9 mouse cellular contexts compared by ENCODE assay signal in genomic region chr10:99460847-99461445, GRCm38 (mm10).
DNase-seq lines count a peak whose midpoint lies in the region; ATAC-seq lines count a peak whose summit lies in the region.
"Had no signal": no experiment of that assay in that cellular context is flagged by ENCODE, and none has a peak within 500 bp of the region (broad histone marks: within the 10 kb centered on the region; RNA-seq: fewer than 3 reads in every experiment).

No protein-coding gene starts in this region.

- H3K4me1 ChIP-seq in embryonic facial prominence, embryonic 11.5 days (ENCODE audit: control insufficient read depth, insufficient read depth, low read length) = no peaks in the 10 kb centered on the region; the same call in 1 of the 2 replicates
- peaks cover 5 to 6% of the 10 kb centered on the region in 2 experiments; a peak in 3 of 4 replicates for H3K4me1 ChIP-seq in heart, embryonic 14.5 days (ENCODE audit: control insufficient read depth in 2 of 2, insufficient read depth in 2 of 2, low read length in 2 of 2)
- peaks cover 33% of the 10 kb centered on the region for H3K4me1 ChIP-seq in kidney, embryonic 15.5 days

- WGBS in embryonic facial prominence, embryonic 11.5 days = 3% methylated on average over 17 of the region's 17 CpGs
- WGBS in heart, embryonic 14.5 days = 4% methylated on average over 17 of the region's 17 CpGs
- WGBS in kidney, embryonic 15.5 days = 4% methylated on average over 17 of the region's 17 CpGs

- no peaks in the 10 kb centered on the region for H3K36me3 ChIP-seq in embryonic facial prominence, embryonic 11.5 days (replicated peaks; ENCODE audit: control insufficient read depth, insufficient read depth, low read depth, low read length)
- no peaks in the 10 kb centered on the region for H3K36me3 ChIP-seq in heart, embryonic 14.5 days (ENCODE audit: control insufficient read depth, insufficient read depth, low read length)
- H3K36me3 ChIP-seq in kidney, embryonic 15.5 days = no peaks in the 10 kb centered on the region

- H3K4me2 ChIP-seq in embryonic facial prominence, embryonic 11.5 days (ENCODE audit: low read depth, low read length) = peak overlapping the region; percentile 66
- peak overlapping the region; percentile 87 for H3K4me2 ChIP-seq in heart, embryonic 14.5 days (ENCODE audit: low read length)
- H3K4me2 ChIP-seq in kidney, embryonic 15.5 days = peak overlapping the region; percentile 74

- no peak overlapping the region for H3K27ac ChIP-seq in embryonic facial prominence, embryonic 11.5 days (replicated peaks; ENCODE audit: low read depth, low read length)
- peak overlapping the region; percentile 52 to 83 for H3K27ac ChIP-seq in heart, embryonic 14.5 days (replicated peaks in 1 of 2; ENCODE audit: control insufficient read depth in 1 of 2, insufficient read depth in 1 of 2, low read depth in 2 of 2, low read length in 2 of 2)
- peak overlapping the region; percentile 67 for H3K27ac ChIP-seq in kidney, embryonic 15.5 days

- H3K9me3 ChIP-seq in embryonic facial prominence, embryonic 11.5 days (replicated peaks; ENCODE audit: control insufficient read depth, low read length) = no peaks in the 10 kb centered on the region
- H3K9me3 ChIP-seq in heart, embryonic 14.5 days (ENCODE audit: control insufficient read depth, low read length) = no peaks in the 10 kb centered on the region
- H3K9me3 ChIP-seq in kidney, embryonic 15.5 days (replicated peaks) = no peaks in the 10 kb centered on the region

- peak; percentile 67 for ATAC-seq in embryonic facial prominence, embryonic 11.5 days (replicated peaks; ENCODE audit: insufficient number of reproducible peaks, low FRiP score, low TSS enrichment, low read depth)
- peak; percentile 61 for ATAC-seq in heart, embryonic 14.5 days (ENCODE audit: insufficient number of reproducible peaks, insufficient read depth, low FRiP score, low read depth)
- peak; percentile 54; the same call in 1 of the 2 replicates for ATAC-seq in kidney, embryonic 15.5 days (replicated peaks; ENCODE audit: low FRiP score)
- ATAC-seq: Patski had no signal

- H3K27me3 ChIP-seq in embryonic facial prominence, embryonic 11.5 days (ENCODE audit: control insufficient read depth, insufficient read depth, low read length) = no peaks in the 10 kb centered on the region
- H3K27me3 ChIP-seq in heart, embryonic 14.5 days (ENCODE audit: control insufficient read depth, insufficient read depth, low read length) = no peaks in the 10 kb centered on the region
- no peaks in the 10 kb centered on the region for H3K27me3 ChIP-seq in kidney, embryonic 15.5 days
- H3K27me3 ChIP-seq: Patski had no signal

- peak; percentile 37 for DNase-seq in layer of hippocampus, adult 11-12 months (ENCODE audit: low spot score)
- no peak for DNase-seq in layer of hippocampus, adult 8-10 months (ENCODE audit: low spot score in 2 of 2)
- peak; percentile 55 for DNase-seq in embryonic facial prominence, embryonic 11.5 days (ENCODE audit: low spot score)
- DNase-seq in lung, postnatal 25 days (ENCODE audit: low spot score) = peak; percentile 65
- peak; percentile 39 for DNase-seq in skeletal muscle tissue, adult 2 months (ENCODE audit: low read depth, low spot score)
- no peak for DNase-seq in right cerebral cortex, postnatal 36 days (ENCODE audit: low spot score in 2 of 2)

- H3K4me3 ChIP-seq in embryonic facial prominence, embryonic 11.5 days (ENCODE audit: low read depth, low read length) = peak overlapping the region; percentile 16; the same call in 1 of the 2 replicates
- H3K4me3 ChIP-seq in heart, embryonic 14.5 days (ENCODE audit: control insufficient read depth in 1 of 2, insufficient read depth in 1 of 2, low read depth in 1 of 2, low read length in 2 of 2) = peak overlapping the region; percentile 47 to 51
- H3K4me3 ChIP-seq in kidney, embryonic 15.5 days (replicated peaks) = peak overlapping the region; percentile 41

- peak overlapping the region; percentile 52 for H3K9ac ChIP-seq in embryonic facial prominence, embryonic 11.5 days (replicated peaks; ENCODE audit: low read length)
- H3K9ac ChIP-seq in heart, embryonic 14.5 days (ENCODE audit: low read length) = peak overlapping the region; percentile 77
- peak overlapping the region; percentile 25; the same call in 1 of the 2 replicates for H3K9ac ChIP-seq in kidney, embryonic 15.5 days

Comparison
In these comparisons a context has a peak if more than half of its experiments do, and no peak if none do; other contexts are left out.
1. DNase-seq: peak in layer of hippocampus, adult 11-12 months (single experiment), embryonic facial prominence, embryonic 11.5 days (single experiment), lung, postnatal 25 days (single experiment) and skeletal muscle tissue, adult 2 months (single experiment); none in layer of hippocampus, adult 8-10 months (0 of 2) and right cerebral cortex, postnatal 36 days (0 of 2).
2. H3K9ac ChIP-seq: peak in every context shown above with its lines; median percentile 77 in heart, embryonic 14.5 days; 52 in embryonic facial prominence, embryonic 11.5 days; 25 in kidney, embryonic 15.5 days.
3. Peak in every context shown above with its lines, with median percentiles within 50 percentile points of each other: ATAC-seq, H3K4me2 ChIP-seq and H3K4me3 ChIP-seq.